Mouse (Mus musculus): ENCODE results near the gene Fhl3.

DNA sequence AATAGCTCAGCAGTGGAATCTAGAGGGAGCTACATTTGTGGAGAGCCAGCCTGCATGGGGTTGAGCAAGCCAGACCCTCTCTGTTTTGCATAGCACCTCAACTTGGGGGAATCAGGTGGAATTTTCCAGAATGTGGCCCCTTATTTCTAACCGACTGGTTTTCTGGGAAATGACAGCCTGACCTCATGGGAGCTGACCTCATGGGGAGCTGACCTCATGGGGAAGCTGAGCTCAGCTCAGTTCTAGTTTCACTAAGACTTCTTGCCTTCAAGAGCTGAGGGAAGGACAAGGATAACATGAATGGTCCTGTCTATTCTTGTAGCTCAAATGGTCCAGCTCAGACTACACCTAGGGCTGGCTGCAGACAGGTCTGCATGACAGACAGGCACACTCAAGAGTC lies 38.3 kb downstream of the Fhl3 start:
- TF ChIP-seq POLR2A (IDR thresholded peaks at IDR 0.05; ENCODE audit: borderline replicate concordance, extremely low read depth, insufficient read depth, insufficient read length, poor library complexity, severe bottlenecking): no peak
- TF ChIP-seq CTCF (IDR thresholded peaks at IDR 0.05; ENCODE audit: borderline replicate concordance, extremely low read depth, insufficient read depth, insufficient read length): no peak

Measured in brain, embryonic 14.5 days (tissue).